Mouse (Mus musculus): ENCODE data around the gene Cib4.

Cib4 gene

GRCm38 (mm10) chr5:30440308-30440906 lies 105.2 kb downstream of the Cib4 start:
- DNase-seq (ENCODE audit: low read depth), result no peak

- DNase-seq (ENCODE audit: low read depth), result no peak
Measured at GRCm38 (mm10) chr5:30438931-30439330, 106.7 kb downstream of the Cib4 start.
